Mouse (Mus musculus): ENCODE measurements around the gene Magi2. TPM values are rescaled to one million over a fixed set of nuclear protein-coding genes. Genes with fewer than 3 reads are reported as not detected.

The Magi2 gene
- polyA plus RNA-seq, 1 experiment from 2014 or later: 3.0 TPM

- WGBS: 89% methylated on average over 4 of the region's 4 CpGs
- H3K27me3 ChIP-seq (ENCODE audit: control insufficient read depth, insufficient read depth, low read length): no peaks in the 10 kb centered on the region
- H3K4me3 ChIP-seq (ENCODE audit: low read depth, low read length): no peak overlapping the region
- no peaks in the 10 kb centered on the region for H3K36me3 ChIP-seq (replicated peaks; ENCODE audit: control insufficient read depth, insufficient read depth, low read depth, low read length)
- H3K4me2 ChIP-seq (ENCODE audit: low read depth, low read length): no peak overlapping the region
- H3K9me3 ChIP-seq (replicated peaks; ENCODE audit: control insufficient read depth, low read length): no peaks in the 10 kb centered on the region
- DNase-seq (ENCODE audit: low spot score) (no peak), ATAC-seq (replicated peaks; ENCODE audit: insufficient number of reproducible peaks, low FRiP score, low TSS enrichment, low read depth) (no peak)
- no peak overlapping the region for H3K27ac ChIP-seq (replicated peaks; ENCODE audit: low read depth, low read length)
- H3K9ac ChIP-seq (replicated peaks; ENCODE audit: low read length): no peak overlapping the region
- no peaks in the 10 kb centered on the region for H3K4me1 ChIP-seq (ENCODE audit: control insufficient read depth, insufficient read depth, low read length)
Measured at GRCm38 (mm10) chr5:20580619-20581018, 1353.8 kb downstream of the Magi2 start.

DNA sequence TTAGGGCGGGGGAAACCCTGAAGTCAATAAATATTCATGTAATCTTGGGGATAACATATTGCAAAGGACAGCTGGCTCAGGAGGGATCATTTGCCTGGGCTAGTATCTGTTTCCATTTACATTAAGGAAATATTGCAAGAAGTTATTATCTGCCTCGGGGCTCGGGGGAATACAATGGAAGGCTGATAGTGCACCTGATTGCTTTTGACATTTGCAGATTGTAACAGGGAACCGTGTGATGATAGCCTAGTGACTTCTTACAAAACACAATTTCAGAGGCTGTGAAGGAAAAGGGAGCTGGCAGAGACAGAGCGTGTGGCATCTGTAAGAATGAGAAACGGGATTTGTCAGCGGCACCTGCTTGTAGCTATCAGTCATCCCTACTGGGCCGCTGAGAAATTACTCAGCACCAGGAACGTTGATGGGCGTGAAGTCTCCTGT, 1356.2 kb downstream of the Magi2 start:
- WGBS: 69% methylated on average over 10 of the region's 10 CpGs
- Histone ChIP-seq H3K9ac (replicated peaks; ENCODE audit: low read length) (no peak overlapping the region), H3K4me2 (ENCODE audit: low read depth, low read length) (no peak overlapping the region), H3K9me3 (replicated peaks; ENCODE audit: control insufficient read depth, low read length) (no peaks in the 10 kb centered on the region), H3K27ac (replicated peaks; ENCODE audit: low read depth, low read length) (no peak overlapping the region), H3K4me3 (ENCODE audit: low read depth, low read length) (no peak overlapping the region), H3K4me1 (ENCODE audit: control insufficient read depth, insufficient read depth, low read length) (no peaks in the 10 kb centered on the region), H3K36me3 (replicated peaks; ENCODE audit: control insufficient read depth, insufficient read depth, low read depth, low read length) (no peaks in the 10 kb centered on the region), H3K27me3 (ENCODE audit: control insufficient read depth, insufficient read depth, low read length) (no peaks in the 10 kb centered on the region)
- DNase-seq (ENCODE audit: low spot score) (no peak), ATAC-seq (replicated peaks; ENCODE audit: insufficient number of reproducible peaks, low FRiP score, low TSS enrichment, low read depth) (no peak)

GRCm38 (mm10) chr5:20583639-20584038, 1356.8 kb downstream of the Magi2 start:
- no peak for ATAC-seq (replicated peaks; ENCODE audit: insufficient number of reproducible peaks, low FRiP score, low TSS enrichment, low read depth)
- Histone ChIP-seq H3K9me3 (replicated peaks; ENCODE audit: control insufficient read depth, low read length) (no peaks in the 10 kb centered on the region), H3K4me3 (ENCODE audit: low read depth, low read length) (no peak overlapping the region), H3K36me3 (replicated peaks; ENCODE audit: control insufficient read depth, insufficient read depth, low read depth, low read length) (no peaks in the 10 kb centered on the region), H3K4me2 (ENCODE audit: low read depth, low read length) (no peak overlapping the region), H3K9ac (replicated peaks; ENCODE audit: low read length) (no peak overlapping the region), H3K27ac (replicated peaks; ENCODE audit: low read depth, low read length) (no peak overlapping the region), H3K27me3 (ENCODE audit: control insufficient read depth, insufficient read depth, low read length) (no peaks in the 10 kb centered on the region), H3K4me1 (ENCODE audit: control insufficient read depth, insufficient read depth, low read length) (no peaks in the 10 kb centered on the region)
- 90% methylated on average over 3 of the region's 3 CpGs for WGBS
- DNase-seq (ENCODE audit: low spot score): no peak

DNA sequence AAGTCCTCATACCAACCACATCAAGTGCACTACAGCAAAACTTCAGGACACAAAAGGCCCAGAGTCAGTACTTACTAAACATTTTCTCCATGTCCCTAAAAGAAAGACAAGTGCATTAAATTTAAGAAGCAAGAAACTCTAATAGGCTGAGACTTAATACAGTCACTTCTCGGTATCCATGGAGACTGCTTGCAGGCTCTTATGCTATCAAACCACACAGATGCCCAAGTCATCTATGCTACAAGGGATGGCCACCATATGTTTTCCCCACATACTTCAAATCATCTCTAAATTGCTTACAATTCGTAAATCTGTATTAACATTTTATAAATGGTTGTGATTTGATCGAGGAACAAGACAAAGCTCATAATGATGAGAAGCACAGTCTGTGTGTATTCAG, 1357.9 kb downstream of the Magi2 start:
- no peak overlapping the region for H3K4me2 ChIP-seq (ENCODE audit: low read depth, low read length)
- WGBS: 85% methylated on average over 3 of the region's 3 CpGs
- H3K9ac ChIP-seq (replicated peaks; ENCODE audit: low read length): no peak overlapping the region
- no peak overlapping the region for H3K27ac ChIP-seq (replicated peaks; ENCODE audit: low read depth, low read length)
- no peaks in the 10 kb centered on the region for H3K4me1 ChIP-seq (ENCODE audit: control insufficient read depth, insufficient read depth, low read length)
- H3K9me3 ChIP-seq (replicated peaks; ENCODE audit: control insufficient read depth, low read length): no peaks in the 10 kb centered on the region
- ATAC-seq (replicated peaks; ENCODE audit: insufficient number of reproducible peaks, low FRiP score, low TSS enrichment, low read depth) (no peak), DNase-seq (ENCODE audit: low spot score) (no peak)
- H3K27me3 ChIP-seq (ENCODE audit: control insufficient read depth, insufficient read depth, low read length): no peaks in the 10 kb centered on the region
- H3K36me3 ChIP-seq (replicated peaks; ENCODE audit: control insufficient read depth, insufficient read depth, low read depth, low read length): no peaks in the 10 kb centered on the region
- H3K4me3 ChIP-seq (ENCODE audit: low read depth, low read length): no peak overlapping the region

DNA sequence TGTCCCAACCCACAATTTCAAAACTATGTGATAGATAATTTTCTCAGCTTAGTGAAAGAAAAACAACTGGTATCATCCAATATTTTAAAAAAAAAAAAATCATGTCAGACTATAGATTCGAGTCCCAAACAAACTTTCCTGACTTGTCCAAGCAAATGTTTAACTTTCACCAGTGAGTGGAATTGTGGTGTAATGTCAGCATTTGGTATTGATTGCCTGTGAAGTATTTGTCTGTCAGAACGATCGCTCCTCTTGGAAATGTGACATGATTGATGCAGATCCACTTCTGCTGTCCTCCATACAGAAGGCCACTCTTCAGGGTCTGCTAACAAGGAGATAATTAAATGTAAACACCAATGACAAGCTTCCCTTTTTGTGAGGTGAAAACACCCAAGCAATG, 1362.9 kb downstream of the Magi2 start:
- Histone ChIP-seq H3K9ac (replicated peaks; ENCODE audit: low read length) (no peak overlapping the region), H3K27ac (replicated peaks; ENCODE audit: low read depth, low read length) (no peak overlapping the region), H3K4me3 (ENCODE audit: low read depth, low read length) (no peak overlapping the region), H3K4me2 (ENCODE audit: low read depth, low read length) (no peak overlapping the region), H3K36me3 (replicated peaks; ENCODE audit: control insufficient read depth, insufficient read depth, low read depth, low read length) (no peaks in the 10 kb centered on the region), H3K27me3 (ENCODE audit: control insufficient read depth, insufficient read depth, low read length) (no peaks in the 10 kb centered on the region), H3K9me3 (replicated peaks; ENCODE audit: control insufficient read depth, low read length) (no peaks in the 10 kb centered on the region), H3K4me1 (ENCODE audit: control insufficient read depth, insufficient read depth, low read length) (no peaks in the 10 kb centered on the region)
- ATAC-seq (replicated peaks; ENCODE audit: insufficient number of reproducible peaks, low FRiP score, low TSS enrichment, low read depth) (no peak), DNase-seq (ENCODE audit: low spot score) (no peak)
- 77% methylated on average over 3 of the region's 3 CpGs for WGBS

DNA sequence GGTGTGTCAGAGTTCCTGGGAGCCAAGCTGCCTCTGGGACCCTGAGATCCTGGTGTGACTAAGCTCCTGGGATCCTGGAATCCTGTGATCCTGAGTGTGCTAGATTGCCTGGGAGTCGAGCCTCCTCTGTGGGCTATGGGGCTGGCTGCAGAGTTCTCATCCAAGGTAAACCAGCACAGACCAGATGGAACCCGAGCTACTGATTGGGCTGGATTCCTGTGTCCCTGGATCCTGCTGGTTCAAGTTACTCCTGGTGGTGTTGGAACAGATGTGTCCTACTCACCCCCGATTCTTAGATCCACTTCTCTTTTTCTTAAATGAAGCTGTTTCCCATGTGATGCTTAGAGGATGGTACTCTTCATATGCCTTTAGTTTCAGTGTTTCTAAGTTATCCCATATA, 1371.4 kb downstream of the Magi2 start:
- H3K4me1 ChIP-seq (ENCODE audit: control insufficient read depth, insufficient read depth, low read length): no peaks in the 10 kb centered on the region
- no peak overlapping the region for H3K4me2 ChIP-seq (ENCODE audit: low read depth, low read length)
- no peak overlapping the region for H3K9ac ChIP-seq (replicated peaks; ENCODE audit: low read length)
- no peaks in the 10 kb centered on the region for H3K9me3 ChIP-seq (replicated peaks; ENCODE audit: control insufficient read depth, low read length)
- ATAC-seq (replicated peaks; ENCODE audit: insufficient number of reproducible peaks, low FRiP score, low TSS enrichment, low read depth) (no peak), DNase-seq (ENCODE audit: low spot score) (no peak)
- H3K4me3 ChIP-seq (ENCODE audit: low read depth, low read length): no peak overlapping the region
- 67% methylated on average over 3 of the region's 3 CpGs for WGBS
- no peaks in the 10 kb centered on the region for H3K27me3 ChIP-seq (ENCODE audit: control insufficient read depth, insufficient read depth, low read length)
- no peak overlapping the region for H3K27ac ChIP-seq (replicated peaks; ENCODE audit: low read depth, low read length)
- H3K36me3 ChIP-seq (replicated peaks; ENCODE audit: control insufficient read depth, insufficient read depth, low read depth, low read length): no peaks in the 10 kb centered on the region

- Histone ChIP-seq H3K36me3 (replicated peaks; ENCODE audit: control insufficient read depth, insufficient read depth, low read depth, low read length) (no peaks in the 10 kb centered on the region), H3K27me3 (ENCODE audit: control insufficient read depth, insufficient read depth, low read length) (no peaks in the 10 kb centered on the region), H3K4me1 (ENCODE audit: control insufficient read depth, insufficient read depth, low read length) (no peaks in the 10 kb centered on the region), H3K4me3 (ENCODE audit: low read depth, low read length) (no peak overlapping the region), H3K27ac (replicated peaks; ENCODE audit: low read depth, low read length) (no peak overlapping the region), H3K9me3 (replicated peaks; ENCODE audit: control insufficient read depth, low read length) (no peaks in the 10 kb centered on the region), H3K9ac (replicated peaks; ENCODE audit: low read length) (no peak overlapping the region), H3K4me2 (ENCODE audit: low read depth, low read length) (no peak overlapping the region)
- ATAC-seq (replicated peaks; ENCODE audit: insufficient number of reproducible peaks, low FRiP score, low TSS enrichment, low read depth) (no peak), DNase-seq (ENCODE audit: low spot score) (peak; percentile 78)
- WGBS: 24% methylated on average over 7 of the region's 7 CpGs
Measured at GRCm38 (mm10) chr5:20603756-20604469, 1377.1 kb downstream of the Magi2 start.

DNA sequence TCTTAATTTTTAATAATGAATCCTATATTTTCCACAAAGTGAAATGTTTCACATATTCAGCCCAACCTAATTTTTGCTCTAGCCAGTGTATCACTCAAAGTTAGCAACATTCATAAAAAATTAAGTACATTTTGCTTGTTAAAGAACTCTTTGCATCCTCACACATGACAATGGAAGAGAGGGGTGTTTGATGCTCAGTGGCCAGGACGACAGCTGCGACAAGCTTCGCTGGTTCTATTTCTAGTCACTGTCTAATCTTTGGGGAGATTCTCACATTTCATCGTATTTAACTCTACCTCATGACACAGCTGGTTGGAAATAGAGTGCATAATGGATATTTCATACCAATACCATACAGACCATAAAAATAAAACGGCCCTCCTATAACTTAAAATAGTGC, 1379.7 kb downstream of the Magi2 start:
- Histone ChIP-seq H3K36me3 (replicated peaks; ENCODE audit: control insufficient read depth, insufficient read depth, low read depth, low read length) (no peaks in the 10 kb centered on the region), H3K27ac (replicated peaks; ENCODE audit: low read depth, low read length) (no peak overlapping the region), H3K9me3 (replicated peaks; ENCODE audit: control insufficient read depth, low read length) (no peaks in the 10 kb centered on the region), H3K4me3 (ENCODE audit: low read depth, low read length) (no peak overlapping the region), H3K4me1 (ENCODE audit: control insufficient read depth, insufficient read depth, low read length) (no peaks in the 10 kb centered on the region), H3K4me2 (ENCODE audit: low read depth, low read length) (no peak overlapping the region), H3K9ac (replicated peaks; ENCODE audit: low read length) (no peak overlapping the region), H3K27me3 (ENCODE audit: control insufficient read depth, insufficient read depth, low read length) (no peaks in the 10 kb centered on the region)
- no peak for DNase-seq (ENCODE audit: low spot score)
- 84% methylated on average over 5 of the region's 5 CpGs for WGBS
- no peak for ATAC-seq (replicated peaks; ENCODE audit: insufficient number of reproducible peaks, low FRiP score, low TSS enrichment, low read depth)
